Mouse (Mus musculus): ENCODE data around the gene Alcam. TPM values are rescaled to one million over a fixed set of nuclear protein-coding genes. Genes with fewer than 3 reads are reported as not detected.

Alcam gene
- polyA plus RNA-seq, 1 experiment from 2014 or later, result 68.9 TPM

DNA sequence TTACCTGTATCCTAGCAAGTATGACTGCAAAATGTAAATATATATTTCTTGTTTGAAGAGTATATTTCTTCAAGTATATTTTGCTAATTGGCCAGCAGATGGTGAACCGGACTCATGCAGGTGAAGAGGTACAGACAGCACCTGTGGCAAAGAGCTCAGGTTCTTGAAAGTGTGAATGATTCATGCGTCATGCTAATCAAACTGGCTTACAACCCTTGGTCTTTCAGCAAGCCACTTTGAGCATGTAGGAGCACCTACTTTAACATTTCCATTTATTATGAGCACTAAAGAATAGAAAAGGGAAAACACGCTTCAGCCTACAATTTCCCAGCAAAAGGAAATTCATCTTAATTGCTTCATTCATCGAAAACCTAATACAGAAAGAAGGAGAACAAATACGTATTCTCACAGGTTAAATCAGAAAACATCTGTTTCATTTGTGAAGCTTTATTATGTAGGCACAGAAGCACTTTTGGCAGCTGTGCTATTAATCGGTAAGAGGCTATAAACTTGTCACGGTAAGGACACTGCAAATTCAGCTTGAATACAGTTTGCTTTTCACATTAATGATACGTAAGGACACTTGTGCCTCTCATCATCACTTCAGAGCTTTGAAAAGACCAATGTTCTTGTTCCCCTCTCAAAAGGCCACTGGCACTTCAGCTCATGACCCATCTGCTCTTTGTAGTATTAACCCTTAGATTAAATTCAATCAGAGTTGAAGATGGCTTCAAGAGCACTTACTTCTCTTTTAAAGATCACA, 242.8 kb downstream of the Alcam start:
- H3K9me3 ChIP-seq (ENCODE audit: low read length), result no peaks in the 10 kb centered on the region
- H3K27ac ChIP-seq (ENCODE audit: low read length), result no peak overlapping the region
- H3K4me2 ChIP-seq (replicated peaks; ENCODE audit: low read depth, low read length), result no peak overlapping the region
- no peak overlapping the region for H3K9ac ChIP-seq (replicated peaks; ENCODE audit: low read depth)
- 62% methylated on average over 8 of the region's 8 CpGs for WGBS
- DNase-seq (ENCODE audit: low spot score) (peak; percentile 53), ATAC-seq (peak; percentile 62)
- no peaks in the 10 kb centered on the region for H3K4me1 ChIP-seq (ENCODE audit: insufficient read depth, low read depth, low read length)
- no peak for TF ChIP-seq EP300 (IDR thresholded peaks at IDR 0.05)
- no peak for TF ChIP-seq CTCF (IDR thresholded peaks at IDR 0.05)
- H3K36me3 ChIP-seq (ENCODE audit: insufficient read depth, low read length), result peaks cover 3% of the 10 kb centered on the region; the same call in 1 of the 2 replicates
- H3K27me3 ChIP-seq (replicated peaks; ENCODE audit: insufficient read depth, low read length), result no peaks in the 10 kb centered on the region
- H3K4me3 ChIP-seq (ENCODE audit: low read depth, low read length), result no peak overlapping the region

DNA sequence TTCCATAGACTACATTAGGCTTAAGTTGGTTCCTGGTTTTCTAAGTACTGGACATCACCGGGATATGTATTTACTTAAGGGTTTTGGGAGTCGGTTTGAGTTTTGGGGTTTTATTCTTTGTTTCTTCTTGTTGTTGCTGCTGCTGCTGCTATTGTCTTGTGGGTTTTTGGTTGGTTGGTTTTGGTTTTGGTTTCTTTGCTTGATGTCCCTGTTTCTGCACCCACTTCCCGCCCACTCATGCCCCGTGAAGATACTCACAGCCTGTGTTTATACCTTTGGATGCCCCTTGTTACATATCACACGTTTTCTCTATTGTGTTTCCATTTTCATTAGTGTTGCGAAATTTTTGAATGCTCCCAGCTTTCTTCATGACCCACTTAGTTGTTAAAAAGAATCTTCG, 253.8 kb downstream of the Alcam start:
- H3K4me2 ChIP-seq (replicated peaks; ENCODE audit: low read depth, low read length), result no peak overlapping the region

More for the DNA sequence above, 253.8 kb downstream of the Alcam start:
- Histone ChIP-seq H3K4me1 (ENCODE audit: insufficient read depth, low read depth, low read length) (no peaks in the 10 kb centered on the region), H3K9me3 (ENCODE audit: low read length) (no peaks in the 10 kb centered on the region), H3K27ac (ENCODE audit: low read length) (no peak overlapping the region), H3K27me3 (replicated peaks; ENCODE audit: insufficient read depth, low read length) (no peaks in the 10 kb centered on the region), H3K36me3 (ENCODE audit: insufficient read depth, low read length) (peaks cover 10% of the 10 kb centered on the region), H3K4me3 (ENCODE audit: low read depth, low read length) (no peak overlapping the region), H3K9ac (replicated peaks; ENCODE audit: low read depth) (no peak overlapping the region)
- ATAC-seq (no peak), DNase-seq (ENCODE audit: low spot score) (no peak)
- no peak for TF ChIP-seq CTCF (IDR thresholded peaks at IDR 0.05)
- no peak for TF ChIP-seq EP300 (IDR thresholded peaks at IDR 0.05)
- WGBS, result 88% methylated on average over 7 of the region's 7 CpGs

Data from lung, postnatal 0 days (tissue).